Mouse (Mus musculus) right cerebral cortex, postnatal 10 days (tissue): Measurements from ENCODE around the gene Trip10.
A peak's percentile ranks its signal among the peaks of the same experiment; 100 is the strongest.
"Not testable (repeated sequence)": the region's sequence is repeated elsewhere in the genome, so short reads cannot be mapped to it uniquely, and the experiment has no call there.

Experiments
- DNase-seq, 2 experiments: peaks; one replicate each; pipeline ENCODE4 v3.0.0; 2021; ENCODE audit warnings: low spot score in 2 of 2

Gene Trip10

GRCm38 (mm10) chr17:57262901-57263550, 13.8 kb downstream of the Trip10 start:
- DNase-seq, result no peak

- DNase-seq, result no peak
Observed at GRCm38 (mm10) chr17:57264164-57264563, 14.9 kb downstream of the Trip10 start.

- peak in 1 of 2 experiments; percentile 59 for DNase-seq
Observed at GRCm38 (mm10) chr17:57264972-57265945, 16.0 kb downstream of the Trip10 start.

- DNase-seq, result no peak
Observed at GRCm38 (mm10) chr17:57267556-57268126, 18.4 kb downstream of the Trip10 start.

- DNase-seq, result no peak
Observed at GRCm38 (mm10) chr17:57271301-57271700, 22.0 kb downstream of the Trip10 start.

- no peak for DNase-seq
Observed at GRCm38 (mm10) chr17:57273846-57274245, 24.6 kb downstream of the Trip10 start.

GRCm38 (mm10) chr17:57274686-57275085, 25.4 kb downstream of the Trip10 start:
- no peak for DNase-seq

GRCm38 (mm10) chr17:57275111-57275996, 26.1 kb downstream of the Trip10 start:
- DNase-seq, result peak; percentile 63 to 65

GRCm38 (mm10) chr17:57275997-57276351, 26.7 kb downstream of the Trip10 start:
- no peak for DNase-seq

GRCm38 (mm10) chr17:57276634-57277121, 27.4 kb downstream of the Trip10 start:
- peak; percentile 83 to 87 for DNase-seq

- not testable (repeated sequence) for DNase-seq
Observed at GRCm38 (mm10) chr17:57277598-57278261, 28.5 kb downstream of the Trip10 start.

- DNase-seq, result no peak
Observed at GRCm38 (mm10) chr17:57278537-57278936, 29.3 kb downstream of the Trip10 start.

GRCm38 (mm10) chr17:57278943-57279590, 29.8 kb downstream of the Trip10 start, which contains the start of gene Vav1:
TSS of gene Vav1 (plus strand) at chr17:57279100.
- peak in 1 of 2 experiments; percentile 57 for DNase-seq

GRCm38 (mm10) chr17:57279591-57280224, 30.5 kb downstream of the Trip10 start:
- no peak for DNase-seq

- peak in 1 of 2 experiments; percentile 42 for DNase-seq
Observed at GRCm38 (mm10) chr17:57280411-57280810, 31.2 kb downstream of the Trip10 start.

GRCm38 (mm10) chr17:57283906-57284305, 34.7 kb downstream of the Trip10 start:
- no peak for DNase-seq

- no peak for DNase-seq
Observed at GRCm38 (mm10) chr17:57285077-57285476, 35.8 kb downstream of the Trip10 start.

GRCm38 (mm10) chr17:57286718-57287355, 37.6 kb downstream of the Trip10 start:
- no peak for DNase-seq

GRCm38 (mm10) chr17:57289252-57289651, 40.0 kb downstream of the Trip10 start:
- DNase-seq, result no peak
